Mouse (Mus musculus) liver, embryonic 16.5 days (tissue): ENCODE data around the gene Atp2a3. TPM values are rescaled to one million over a fixed set of nuclear protein-coding genes. Genes with fewer than 3 reads are reported as not detected.

ENCODE experiments used
- ATAC-seq: fragments of 200-750 bp; cut with Nextera tagmentation; 2 replicates; pipeline ENCODE4 v1.8.0; 2017; ENCODE audit warnings: low read depth, mild to moderate bottlenecking, moderate number of reproducible peaks, moderate library complexity
- H3K27ac ChIP-seq: fragments of 300-500 bp; sonication (generic); 2 replicates; pipeline ENCODE4 v1.5.1; 2014; ENCODE audit warnings: mild to moderate bottlenecking, low read length
- H3K27me3 ChIP-seq: fragments of 300-500 bp; sonication (generic); 2 replicates; pipeline ENCODE4 v1.6.1; 2014; ENCODE audit warnings: low read depth, low read length, mixed read lengths; ENCODE audit not compliant: control insufficient read depth, insufficient read depth
- H3K36me3 ChIP-seq: fragments of 300-500 bp; sonication (generic); 2 replicates; pipeline ENCODE4 v1.6.1; 2014; ENCODE audit warnings: mild to moderate bottlenecking; ENCODE audit not compliant: control insufficient read depth, insufficient read depth
- H3K4me1 ChIP-seq: fragments of 300-500 bp; sonication (generic); 2 replicates; pipeline ENCODE4 v1.6.1; 2014; ENCODE audit warnings: low read depth, low read length, mixed read lengths; ENCODE audit not compliant: control insufficient read depth
- H3K4me2 ChIP-seq: fragments of 300-500 bp; sonication (generic); 2 replicates; pipeline ENCODE4 v1.6.1; 2014; ENCODE audit warnings: low read depth, low read length, mixed read lengths
- H3K4me3 ChIP-seq: fragments of 300-500 bp; sonication (generic); 2 replicates; pipeline ENCODE4 v1.5.1; 2014; ENCODE audit warnings: low read depth, mild to moderate bottlenecking, low read length
- H3K9ac ChIP-seq: fragments of 300-500 bp; sonication (generic); 2 replicates; pipeline ENCODE4 v1.6.1; 2014; ENCODE audit warnings: low read depth, low read length
- H3K9me3 ChIP-seq: fragments of 300-500 bp; sonication (generic); replicated peaks from 2 replicates; pipeline ENCODE4 v1.6.1; 2016; ENCODE audit warnings: low read length; ENCODE audit not compliant: control insufficient read depth
- WGBS: fragments of 180-500 bp; shearing (Covaris S2); extraction: QIAGEN DNeasy Blood & Tissue Kit; methylation state at CpG from one replicate; pipeline ENCODE4 v1.1.7; 2014; ENCODE audit not compliant: insufficient replicate concordance; 5-methylcytosine and 5-hydroxymethylcytosine counted together
- microRNA-seq: library from miRNA; unstranded; fragments of <30 nt; microRNA quantifications from one replicate; pipeline ENCODE4, GENCODE M21; 2016
- polyA plus RNA-seq: library from polyadenylated mRNA; unstranded; fragments of >200 nt; fragmentation: Nextera tagmentation; extraction: Ambion mirVana; gene quantifications from 2 replicates; pipeline ENCODE4 v1.2.1, GENCODE M21; 2015

The Atp2a3 gene
- polyA plus RNA-seq, 1 experiment from 2014 or later = 13.1 TPM

DNA sequence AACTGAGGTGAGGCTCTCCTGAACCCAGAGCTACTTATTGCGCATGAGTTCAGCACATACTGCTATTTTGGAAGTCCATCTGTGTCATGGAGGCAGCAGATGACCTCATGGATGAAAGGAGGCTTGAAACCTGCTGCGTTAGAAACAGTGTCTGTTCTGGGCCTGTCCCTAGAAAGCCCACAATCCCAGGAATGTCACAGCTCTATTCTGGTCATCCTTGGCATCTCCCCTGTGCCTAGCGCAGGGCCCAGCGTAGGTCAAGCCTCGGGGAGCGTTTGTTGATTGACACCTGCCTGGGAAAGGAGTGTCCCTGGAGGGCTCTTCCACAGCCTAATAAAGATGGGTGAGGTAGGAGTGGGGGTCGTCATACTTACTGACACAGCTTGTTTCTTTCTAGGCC is 75.1 kb downstream of the Atp2a3 start:
- Histone ChIP-seq H3K27ac (no peak overlapping the region), H3K27me3 (no peaks in the 10 kb centered on the region), H3K9ac (no peak overlapping the region), H3K36me3 (no peaks in the 10 kb centered on the region), H3K4me3 (no peak overlapping the region), H3K4me2 (no peak overlapping the region), H3K9me3 (no peaks in the 10 kb centered on the region), H3K4me1 (no peaks in the 10 kb centered on the region; the same call in 1 of the 2 replicates)
- no peak for ATAC-seq
- 71% methylated on average over 7 of the region's 7 CpGs for WGBS

DNA sequence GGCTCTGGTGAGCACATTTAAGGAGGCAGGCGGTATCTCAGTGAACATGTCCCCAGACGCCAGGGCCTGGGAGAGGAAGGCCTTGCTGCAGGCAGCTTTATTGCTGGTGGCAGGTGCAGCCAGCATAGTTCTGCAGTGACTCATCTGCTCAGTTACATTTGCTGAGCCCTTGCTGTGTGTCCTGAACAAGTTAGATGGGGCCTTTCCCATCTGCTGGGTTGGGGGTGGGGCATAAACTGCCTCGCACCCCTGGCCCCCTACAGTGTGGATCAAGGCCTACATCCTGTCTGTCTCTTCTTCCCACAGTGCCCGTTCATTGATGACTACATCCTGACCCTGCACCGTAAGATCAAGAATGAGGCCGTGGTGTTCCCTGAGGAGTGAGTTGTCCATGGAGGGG is 75.9 kb downstream of the Atp2a3 start:
- H3K27me3 ChIP-seq = no peaks in the 10 kb centered on the region
- no peaks in the 10 kb centered on the region for H3K9me3 ChIP-seq
- no peaks in the 10 kb centered on the region for H3K4me1 ChIP-seq
- no peak overlapping the region for H3K4me2 ChIP-seq
- H3K9ac ChIP-seq = no peak overlapping the region
- WGBS = 66% methylated on average over 6 of the region's 6 CpGs
- H3K36me3 ChIP-seq = no peaks in the 10 kb centered on the region
- no peak overlapping the region for H3K27ac ChIP-seq
- ATAC-seq = no peak
- H3K4me3 ChIP-seq = no peak overlapping the region

DNA sequence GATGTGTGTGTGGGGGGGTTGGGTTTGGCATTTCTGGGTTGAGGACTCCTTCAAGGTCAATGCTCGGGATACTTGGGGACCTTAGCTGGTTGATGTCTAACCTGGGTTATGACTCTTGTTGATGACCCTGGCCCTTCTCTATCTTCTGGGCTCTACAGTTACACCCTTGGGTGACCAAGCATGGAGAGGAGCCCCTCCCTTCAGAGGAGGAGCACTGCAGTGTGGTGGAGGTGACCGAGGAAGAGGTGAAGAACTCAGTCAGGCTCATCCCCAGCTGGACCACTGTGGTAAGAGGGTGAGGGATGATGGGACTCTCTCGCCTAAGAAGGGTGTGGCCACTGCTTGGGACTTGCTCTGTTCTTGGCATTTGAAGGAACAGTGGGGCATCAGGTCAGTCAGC is 76.7 kb downstream of the Atp2a3 start:
- 58% methylated on average over 3 of the region's 3 CpGs for WGBS

DNA sequence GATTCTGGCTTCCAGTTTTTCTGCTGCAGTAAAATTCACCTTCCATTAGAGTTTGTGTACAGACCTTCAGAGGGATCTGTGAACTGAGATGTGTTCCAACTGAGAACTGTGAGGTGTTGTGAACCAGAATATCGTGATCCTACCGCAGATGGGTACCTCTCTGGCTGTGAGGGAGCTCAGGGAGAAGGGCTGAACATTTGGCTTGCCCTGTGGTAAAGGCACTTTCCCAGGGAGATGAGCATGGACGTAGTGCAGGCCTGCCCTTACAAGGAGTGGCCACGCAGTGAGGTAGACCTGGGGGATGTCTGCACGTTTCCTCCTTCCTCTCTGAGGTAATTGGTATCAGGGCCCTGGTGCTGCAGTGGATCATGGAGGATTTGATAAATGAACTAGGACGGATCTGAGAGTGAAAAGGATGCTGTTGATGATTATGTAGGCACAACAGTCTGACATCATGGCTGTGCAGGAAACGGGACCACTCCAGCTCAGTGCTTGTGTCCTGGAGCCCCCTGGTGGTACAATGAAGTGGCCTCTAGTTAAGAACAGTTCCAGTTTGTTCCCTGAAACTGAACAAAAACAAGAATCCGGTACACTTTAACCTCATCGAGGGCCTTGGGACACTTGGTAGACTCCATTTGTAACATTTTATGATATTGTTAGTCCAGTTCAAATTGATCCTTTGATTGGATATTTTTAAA is 78.3 kb downstream of the Atp2a3 start:
- H3K4me1 ChIP-seq = no peaks in the 10 kb centered on the region
- no peaks in the 10 kb centered on the region for H3K27me3 ChIP-seq
- H3K9ac ChIP-seq = no peak overlapping the region
- ATAC-seq = no peak
- H3K4me2 ChIP-seq = no peak overlapping the region
- H3K27ac ChIP-seq = no peak overlapping the region
- H3K36me3 ChIP-seq = no peaks in the 10 kb centered on the region
- no peaks in the 10 kb centered on the region for H3K9me3 ChIP-seq
- no peak overlapping the region for H3K4me3 ChIP-seq
- WGBS = 54% methylated on average over 9 of the region's 9 CpGs

More for the DNA sequence above, 76.7 kb downstream of the Atp2a3 start:
- ATAC-seq = no peak
- Histone ChIP-seq H3K9ac (no peak overlapping the region), H3K9me3 (no peaks in the 10 kb centered on the region), H3K27ac (no peak overlapping the region), H3K27me3 (no peaks in the 10 kb centered on the region), H3K4me1 (no peaks in the 10 kb centered on the region), H3K36me3 (no peaks in the 10 kb centered on the region), H3K4me2 (no peak overlapping the region), H3K4me3 (no peak overlapping the region)

Small RNAs within 50 kb of the gene (microRNA-seq; reads per million reads assigned to microRNA genes)
- not detected for gene Gm44467

Other genes starting within 250 kb of the Atp2a3 start
- 4.3 and 4.5 TPM in 2 replicates for gene Cyb5d2, start 165.0 kb upstream of the Atp2a3 start, polyA plus RNA-seq
- gene Zzef1, start 164.9 kb upstream of the Atp2a3 start, polyA plus RNA-seq = 3.5 and 4.2 TPM in 2 replicates
- 5.5 and 6.6 TPM in 2 replicates for gene P2rx1, start 37.9 kb downstream of the Atp2a3 start, polyA plus RNA-seq
- 0.76 and 0.86 TPM in 2 replicates for gene Camkk1, start 57.8 kb downstream of the Atp2a3 start, polyA plus RNA-seq
- 4.2 and 4.3 TPM in 2 replicates for gene Ncbp3, start 86.6 kb downstream of the Atp2a3 start, polyA plus RNA-seq
- gene Itgae, start 129.4 kb downstream of the Atp2a3 start, polyA plus RNA-seq = 0.26 and 0.34 TPM in 2 replicates
- gene Haspin, start 177.1 kb downstream of the Atp2a3 start, polyA plus RNA-seq = 10.6 and 11.1 TPM in 2 replicates
- 0.11 and 0.22 TPM in 2 replicates for gene P2rx5, start 199.3 kb downstream of the Atp2a3 start, polyA plus RNA-seq
- gene Emc6, start 215.9 kb downstream of the Atp2a3 start, polyA plus RNA-seq = 69.5 and 72.1 TPM in 2 replicates
- 33.6 and 33.8 TPM in 2 replicates for gene Tax1bp3, start 215.9 kb downstream of the Atp2a3 start, polyA plus RNA-seq
- 8.0 and 8.6 TPM in 2 replicates for gene Ctns, start 237.9 kb downstream of the Atp2a3 start, polyA plus RNA-seq
- 3.0 and 4.4 TPM in 2 replicates for gene Shpk, start 238.3 kb downstream of the Atp2a3 start, polyA plus RNA-seq